Mouse (Mus musculus) heart, embryonic 14.5 days (tissue): Measurements from ENCODE around the gene Acat3. TPM values are rescaled to one million over a fixed set of nuclear protein-coding genes. Genes with fewer than 3 reads are reported as not detected.
"Not testable (repeated sequence)": the region's sequence is repeated elsewhere in the genome, so short reads cannot be mapped to it uniquely, and the experiment has no call there.

Experiments
- ATAC-seq: fragments of 200-750 bp; cut with Nextera tagmentation; 2 replicates; pipeline ENCODE4 v1.8.0; 2017; ENCODE audit warnings: low read depth, moderate TSS enrichment; ENCODE audit not compliant: insufficient number of reproducible peaks, insufficient read depth, low FRiP score
- H3K27ac ChIP-seq, 2 experiments: fragments of 200-500 bp in 1 of 2; fragments of 300-500 bp in 1 of 2; sonication (generic) in 1 of 2; replicated peaks in 1 of 2; 2 replicates each; pipeline ENCODE4 v1.5.1; 2012 to 2014; ENCODE audit warnings: low read depth in 2 of 2, low read length in 2 of 2, control low read depth in 1 of 2, mild to moderate bottlenecking in 1 of 2, mixed read lengths in 1 of 2; ENCODE audit not compliant: control insufficient read depth in 1 of 2, insufficient read depth in 1 of 2
- H3K27me3 ChIP-seq: fragments of 300-500 bp; sonication (generic); 2 replicates; pipeline ENCODE4 v1.6.1; 2014; ENCODE audit warnings: mild to moderate bottlenecking, low read length, control low read depth; ENCODE audit not compliant: control insufficient read depth, insufficient read depth
- H3K36me3 ChIP-seq: fragments of 300-500 bp; sonication (generic); 2 replicates; pipeline ENCODE4 v1.6.1; 2014; ENCODE audit warnings: mild to moderate bottlenecking, control low read depth, low read length, mixed read lengths; ENCODE audit not compliant: control insufficient read depth, insufficient read depth
- H3K4me1 ChIP-seq, 2 experiments: fragments of 200-500 bp in 1 of 2; fragments of 300-500 bp in 1 of 2; sonication (generic) in 1 of 2; 2 replicates each; pipeline ENCODE4 v1.6.1; 2012 to 2014; ENCODE audit warnings: low read length in 2 of 2, control low read depth in 1 of 2, mixed read lengths in 1 of 2; ENCODE audit not compliant: control insufficient read depth in 2 of 2, insufficient read depth in 2 of 2
- H3K4me2 ChIP-seq: fragments of 300-500 bp; sonication (generic); 2 replicates; pipeline ENCODE4 v1.6.1; 2014; ENCODE audit warnings: mild to moderate bottlenecking, low read length
- H3K4me3 ChIP-seq, 2 experiments: fragments of 200-500 bp in 1 of 2; fragments of 300-500 bp in 1 of 2; sonication (generic) in 1 of 2; 2 replicates each; pipeline ENCODE4 v1.5.1; 2012 to 2014; ENCODE audit warnings: low read length in 2 of 2, mild to moderate bottlenecking in 2 of 2, control low read depth in 1 of 2, low read depth in 1 of 2, moderate library complexity in 1 of 2; ENCODE audit not compliant: control insufficient read depth in 1 of 2, insufficient read depth in 1 of 2
- H3K9ac ChIP-seq: fragments of 300-500 bp; sonication (generic); 2 replicates; pipeline ENCODE4 v1.6.1; 2014; ENCODE audit warnings: mild to moderate bottlenecking, low read length
- H3K9me3 ChIP-seq: fragments of 300-500 bp; sonication (generic); 2 replicates; pipeline ENCODE4 v1.6.1; 2016; ENCODE audit warnings: low read length, control low read depth; ENCODE audit not compliant: control insufficient read depth
- WGBS: fragments of 180-500 bp; shearing (Covaris S2); extraction: QIAGEN DNeasy Blood & Tissue Kit; methylation state at CpG from one replicate; pipeline ENCODE4 v1.1.7; 2014; 5-methylcytosine and 5-hydroxymethylcytosine counted together
- polyA plus RNA-seq: library from polyadenylated mRNA; unstranded; fragments of >200 nt; fragmentation: Nextera tagmentation; extraction: Ambion mirVana; gene quantifications from 2 replicates; pipeline ENCODE4 v1.2.1, GENCODE M21; 2014

Gene Acat3
- polyA plus RNA-seq, 1 experiment from 2014 or later: 0.28 TPM

DNA sequence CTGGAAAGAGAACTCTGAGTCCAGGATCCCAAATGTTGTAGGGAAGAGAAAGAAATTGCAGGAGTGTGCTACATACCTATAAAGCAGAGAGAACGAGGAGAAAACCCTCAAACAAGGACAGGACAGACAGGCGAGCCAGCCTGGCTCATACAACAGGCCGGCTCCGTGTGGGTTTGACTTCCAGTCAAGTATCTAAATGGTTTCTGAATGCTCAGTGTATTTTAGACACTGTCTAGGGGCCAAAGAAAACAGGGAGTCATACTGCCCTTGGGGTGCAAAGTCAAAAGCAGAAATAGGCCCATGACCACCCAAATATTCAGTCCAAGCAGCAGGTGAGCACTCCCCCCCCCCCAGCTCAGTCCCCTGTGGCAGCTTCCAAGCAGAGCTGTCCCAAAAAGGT lies 34.6 kb downstream of the Acat3 start:
- Histone ChIP-seq H3K4me1 (peaks cover 0 to 3% of the 10 kb centered on the region in 2 experiments; a peak in 1 of 4 replicates), H3K27ac (no peak overlapping the region), H3K9ac (no peak overlapping the region), H3K27me3 (no peaks in the 10 kb centered on the region), H3K9me3 (no peaks in the 10 kb centered on the region), H3K4me3 (no peak overlapping the region), H3K4me2 (no peak overlapping the region), H3K36me3 (peaks cover 44% of the 10 kb centered on the region)
- ATAC-seq: no peak
- 83% methylated on average over 4 of the region's 4 CpGs for WGBS

DNA sequence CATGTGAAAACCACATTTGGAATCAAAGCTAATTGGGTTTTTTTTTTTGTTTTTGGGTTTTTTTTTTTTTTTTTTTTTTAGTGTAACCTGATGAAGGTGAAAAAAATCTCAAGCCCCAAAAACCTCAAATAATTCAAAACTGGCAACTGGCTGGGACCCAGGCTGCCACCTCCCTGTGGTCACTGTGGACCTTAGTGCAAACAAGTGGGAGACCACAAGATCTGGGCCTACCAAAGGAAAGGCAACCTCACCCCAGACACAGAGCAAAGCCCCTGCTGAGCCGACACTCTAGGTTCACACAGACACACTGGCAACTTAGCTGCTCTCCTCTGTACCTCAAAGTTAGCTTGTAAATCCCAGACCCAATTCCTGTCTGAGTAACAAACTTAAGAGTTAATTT lies 36.1 kb downstream of the Acat3 start:
- Histone ChIP-seq H3K27me3 (no peaks in the 10 kb centered on the region), H3K36me3 (peaks cover 45% of the 10 kb centered on the region), H3K27ac (no peak overlapping the region), H3K4me2 (no peak overlapping the region), H3K9ac (no peak overlapping the region), H3K4me1 (peaks cover 0 to 3% of the 10 kb centered on the region in 2 experiments; a peak in 1 of 4 replicates), H3K4me3 (no peak overlapping the region), H3K9me3 (no peaks in the 10 kb centered on the region)
- 83% methylated on average over 1 of the region's 1 CpGs for WGBS
- no peak for ATAC-seq

DNA sequence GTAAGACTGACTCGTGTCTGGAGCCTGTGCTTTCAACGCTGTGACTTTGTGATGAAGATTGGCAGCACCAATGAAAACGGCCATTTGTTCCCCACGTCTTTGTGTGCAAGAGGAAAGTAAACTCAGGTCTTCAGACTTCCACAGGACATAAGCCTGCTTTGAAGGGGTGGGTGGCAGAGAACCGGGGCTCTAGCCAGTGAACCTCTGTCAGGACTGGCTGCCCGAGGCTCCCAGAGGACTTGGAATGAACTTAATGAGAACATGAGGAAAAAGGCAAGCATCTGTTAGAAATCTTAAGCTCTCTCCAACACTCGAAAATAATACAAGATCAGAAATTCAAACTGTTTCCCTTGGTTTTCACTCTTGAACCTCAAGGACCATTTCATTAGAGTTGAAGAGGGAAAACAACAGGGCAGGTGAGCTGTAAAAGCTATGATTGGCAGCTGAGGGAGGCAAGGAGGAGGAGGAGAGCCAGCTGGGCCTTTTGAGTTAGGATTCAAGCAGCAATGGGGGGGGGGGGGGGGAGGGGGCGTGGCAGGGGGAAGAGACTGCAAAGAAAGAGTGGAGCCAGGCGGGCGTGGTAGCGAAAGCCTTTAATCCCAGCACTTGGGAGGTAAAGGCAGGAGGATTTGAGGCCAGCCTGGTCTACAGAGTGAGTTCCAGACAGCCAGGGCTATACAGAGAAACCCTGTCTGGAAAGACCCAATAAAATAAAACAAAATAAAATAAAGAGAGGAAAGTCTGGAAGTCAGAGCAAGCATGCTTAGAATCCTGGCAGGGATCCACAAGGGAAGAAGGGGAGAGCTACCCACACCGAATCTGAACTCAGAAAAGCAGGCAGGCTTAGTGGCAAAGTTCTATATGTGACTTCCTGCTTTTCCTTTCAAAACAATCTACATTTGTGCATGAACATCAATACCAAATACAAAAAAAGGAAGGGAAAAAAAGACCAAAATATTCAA lies 36.7 kb downstream of the Acat3 start:
- H3K36me3 ChIP-seq: peaks cover 41% of the 10 kb centered on the region
- no peaks in the 10 kb centered on the region for H3K9me3 ChIP-seq
- H3K4me2 ChIP-seq: no peak overlapping the region
- H3K9ac ChIP-seq: no peak overlapping the region
- H3K27me3 ChIP-seq: no peaks in the 10 kb centered on the region
- no peak overlapping the region for H3K4me3 ChIP-seq
- H3K27ac ChIP-seq: no peak overlapping the region
- 67% methylated on average over 11 of the region's 12 CpGs for WGBS
- H3K4me1 ChIP-seq: peaks cover 0 to 3% of the 10 kb centered on the region in 2 experiments; a peak in 1 of 4 replicates
- ATAC-seq: no peak

DNA sequence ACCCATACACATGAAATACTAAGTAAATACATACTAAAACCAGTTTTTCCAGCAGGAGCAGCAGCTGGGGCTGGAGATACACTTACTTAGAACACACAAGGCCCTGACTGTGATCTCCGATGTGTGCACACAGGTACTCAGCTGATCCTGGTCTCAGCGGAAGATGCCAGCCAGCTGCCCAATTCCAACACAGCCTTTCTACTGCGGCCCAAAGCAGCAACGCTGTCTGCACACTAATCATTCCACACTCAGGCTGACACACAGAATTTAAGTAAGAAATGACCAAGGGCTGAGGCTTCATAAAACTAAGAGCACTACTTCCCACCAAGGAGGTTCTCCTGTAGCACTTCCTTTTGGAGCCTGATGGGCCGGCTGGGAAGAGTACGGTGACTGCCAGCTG lies 38.1 kb downstream of the Acat3 start:
- Histone ChIP-seq H3K27ac (no peak overlapping the region), H3K4me3 (no peak overlapping the region), H3K36me3 (peaks cover 40% of the 10 kb centered on the region), H3K27me3 (no peaks in the 10 kb centered on the region), H3K9me3 (no peaks in the 10 kb centered on the region), H3K4me1 (peaks cover 0 to 3% of the 10 kb centered on the region in 2 experiments; a peak in 1 of 4 replicates), H3K9ac (no peak overlapping the region), H3K4me2 (no peak overlapping the region)
- WGBS: 95% methylated on average over 6 of the region's 6 CpGs
- ATAC-seq: no peak

DNA sequence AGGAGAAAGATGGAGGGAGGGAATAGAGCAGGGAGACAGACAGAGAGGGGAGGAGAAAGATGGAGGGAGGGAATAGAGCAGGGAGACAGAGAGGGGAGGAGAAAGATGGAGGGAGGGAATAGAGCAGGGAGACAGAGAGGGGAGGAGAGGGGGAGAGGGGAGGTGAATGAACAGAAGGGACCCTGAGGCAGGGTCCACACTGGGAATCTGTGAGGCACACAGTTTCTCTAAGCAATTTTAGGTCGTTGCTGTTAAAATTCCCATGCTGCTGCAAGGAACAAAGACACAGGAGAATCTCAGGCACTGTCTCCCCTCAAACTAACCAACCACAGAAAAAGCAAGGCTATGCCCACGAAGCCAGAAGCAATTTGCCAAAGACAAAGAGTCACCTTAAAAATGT lies 41.8 kb downstream of the Acat3 start:
- H3K4me2 ChIP-seq, H3K4me1 ChIP-seq, ATAC-seq, H3K9ac ChIP-seq, H3K27me3 ChIP-seq, H3K4me3 ChIP-seq, H3K9me3 ChIP-seq, H3K27ac ChIP-seq: not testable (repeated sequence)
- WGBS: 56% methylated on average over 2 of the region's 2 CpGs
- peaks cover 36% of the 10 kb centered on the region for H3K36me3 ChIP-seq

DNA sequence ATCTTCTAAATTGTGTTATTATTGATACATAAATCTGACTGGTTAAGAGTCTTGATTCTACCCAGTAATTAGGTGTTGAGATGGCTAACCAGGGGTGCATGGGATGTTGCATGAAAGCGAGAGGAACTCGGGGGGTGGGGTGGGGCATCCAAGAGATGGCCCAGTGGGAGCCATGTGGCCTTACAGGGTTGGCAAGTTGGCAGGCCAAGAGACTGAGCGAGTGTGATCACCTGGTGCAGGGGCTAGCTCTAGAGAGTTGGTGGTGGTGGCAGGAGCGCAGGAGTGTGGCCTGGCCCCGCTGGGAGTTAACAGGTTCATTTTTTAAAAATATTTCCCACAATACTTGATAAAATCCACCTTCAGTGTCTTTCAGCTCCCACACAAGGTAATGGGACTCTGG lies 42.7 kb downstream of the Acat3 start:
- Histone ChIP-seq H3K4me1 (peaks cover 0 to 3% of the 10 kb centered on the region in 2 experiments; a peak in 1 of 4 replicates), H3K9me3 (no peaks in the 10 kb centered on the region), H3K36me3 (peaks cover 29% of the 10 kb centered on the region), H3K4me3 (no peak overlapping the region), H3K27ac (no peak overlapping the region), H3K4me2 (no peak overlapping the region), H3K9ac (no peak overlapping the region), H3K27me3 (no peaks in the 10 kb centered on the region)
- ATAC-seq: no peak
- 92% methylated on average over 5 of the region's 5 CpGs for WGBS

DNA sequence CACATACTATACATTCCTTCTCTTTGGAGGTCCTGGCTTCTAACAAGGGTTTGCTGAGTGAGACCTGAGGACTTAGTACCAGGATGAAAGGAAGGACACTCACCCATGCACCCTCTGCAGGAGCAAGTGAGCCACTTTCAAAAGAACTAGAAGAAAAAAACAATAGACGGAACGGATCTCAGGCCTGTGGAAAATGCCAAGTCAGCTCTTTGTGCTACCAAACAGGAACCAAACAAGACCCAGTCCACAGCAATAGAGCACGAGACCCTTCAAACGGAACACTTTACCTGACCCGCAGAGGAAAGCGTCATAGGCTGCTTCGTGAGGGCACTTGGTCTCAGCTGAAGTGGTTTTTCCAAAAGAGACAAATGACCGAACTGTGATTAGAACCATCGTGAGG lies 48.4 kb downstream of the Acat3 start:
- H3K27ac ChIP-seq: no peak overlapping the region
- H3K9ac ChIP-seq: no peak overlapping the region
- no peak for ATAC-seq
- no peaks in the 10 kb centered on the region for H3K27me3 ChIP-seq
- H3K36me3 ChIP-seq: peaks cover 20% of the 10 kb centered on the region
- no peak overlapping the region for H3K4me3 ChIP-seq
- H3K9me3 ChIP-seq: no peaks in the 10 kb centered on the region
- H3K4me1 ChIP-seq: peaks cover under 1 to 2% of the 10 kb centered on the region in 2 experiments; a peak in 2 of 4 replicates
- WGBS: 72% methylated on average over 9 of the region's 9 CpGs
- H3K4me2 ChIP-seq: no peak overlapping the region
